Mouse (Mus musculus): ENCODE results near the gene Cables2. TPM values are rescaled to one million over a fixed set of nuclear protein-coding genes. Genes with fewer than 3 reads are reported as not detected.

Gene Cables2
- total RNA-seq, 1 experiment from 2014 or later: 53.5 TPM

- no peak for ATAC-seq (ENCODE audit: extremely low read depth, insufficient number of reproducible peaks, low FRiP score, poor library complexity, severe bottlenecking)
Measured at GRCm38 (mm10) chr2:180234353-180234752, 38.9 kb downstream of the Cables2 start.

GRCm38 (mm10) chr2:180233101-180233904, 40.0 kb downstream of the Cables2 start:
- ATAC-seq (ENCODE audit: extremely low read depth, insufficient number of reproducible peaks, low FRiP score, poor library complexity, severe bottlenecking): no peak

DNA sequence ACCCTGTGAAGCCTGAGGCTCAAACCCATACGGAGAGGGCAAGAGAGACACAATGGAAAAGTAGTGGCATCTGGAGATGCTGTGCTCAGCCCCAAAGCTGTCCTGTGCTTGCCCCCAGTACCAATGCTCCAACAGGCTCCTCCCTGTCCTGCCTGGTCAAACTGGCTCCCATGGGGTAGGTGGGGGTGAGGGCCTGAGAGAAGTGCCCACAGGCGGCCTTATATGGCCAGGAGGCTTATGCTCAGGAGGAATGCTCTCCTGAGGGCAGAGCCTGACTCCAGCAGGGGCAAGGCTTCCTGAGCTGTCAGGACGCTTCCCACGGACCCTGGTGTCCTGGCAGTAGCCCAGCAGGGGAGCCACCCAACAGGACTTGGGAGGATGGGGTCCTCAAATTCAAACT, 42.8 kb downstream of the Cables2 start:
- ATAC-seq (ENCODE audit: extremely low read depth, insufficient number of reproducible peaks, low FRiP score, poor library complexity, severe bottlenecking): no peak

- ATAC-seq (ENCODE audit: extremely low read depth, insufficient number of reproducible peaks, low FRiP score, poor library complexity, severe bottlenecking): no peak
Measured at GRCm38 (mm10) chr2:180229129-180229528, 44.2 kb downstream of the Cables2 start.

DNA sequence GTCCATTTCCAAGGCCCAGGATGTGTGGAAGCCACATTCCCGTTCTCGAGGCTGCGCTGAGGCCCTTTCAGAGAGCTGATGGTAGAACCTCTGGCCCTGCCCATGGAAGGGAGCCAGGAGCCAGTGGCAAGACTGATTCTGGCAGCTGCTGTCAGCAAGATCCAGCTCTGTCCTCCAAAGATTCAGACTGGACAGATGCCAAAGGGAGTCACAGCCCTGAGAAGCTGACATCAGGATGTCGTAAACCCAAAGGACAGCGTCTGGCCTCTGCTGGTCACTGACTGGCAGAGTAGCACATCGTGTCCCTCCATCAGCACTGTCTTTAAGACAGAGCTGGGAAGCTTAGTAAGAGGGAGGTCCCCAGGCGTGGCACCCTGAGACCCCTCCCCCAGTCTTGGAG, 44.7 kb downstream of the Cables2 start:
- no peak for ATAC-seq (ENCODE audit: extremely low read depth, insufficient number of reproducible peaks, low FRiP score, poor library complexity, severe bottlenecking)

GRCm38 (mm10) chr2:180228060-180228458, 45.2 kb downstream of the Cables2 start:
- ATAC-seq (ENCODE audit: extremely low read depth, insufficient number of reproducible peaks, low FRiP score, poor library complexity, severe bottlenecking): no peak

DNA sequence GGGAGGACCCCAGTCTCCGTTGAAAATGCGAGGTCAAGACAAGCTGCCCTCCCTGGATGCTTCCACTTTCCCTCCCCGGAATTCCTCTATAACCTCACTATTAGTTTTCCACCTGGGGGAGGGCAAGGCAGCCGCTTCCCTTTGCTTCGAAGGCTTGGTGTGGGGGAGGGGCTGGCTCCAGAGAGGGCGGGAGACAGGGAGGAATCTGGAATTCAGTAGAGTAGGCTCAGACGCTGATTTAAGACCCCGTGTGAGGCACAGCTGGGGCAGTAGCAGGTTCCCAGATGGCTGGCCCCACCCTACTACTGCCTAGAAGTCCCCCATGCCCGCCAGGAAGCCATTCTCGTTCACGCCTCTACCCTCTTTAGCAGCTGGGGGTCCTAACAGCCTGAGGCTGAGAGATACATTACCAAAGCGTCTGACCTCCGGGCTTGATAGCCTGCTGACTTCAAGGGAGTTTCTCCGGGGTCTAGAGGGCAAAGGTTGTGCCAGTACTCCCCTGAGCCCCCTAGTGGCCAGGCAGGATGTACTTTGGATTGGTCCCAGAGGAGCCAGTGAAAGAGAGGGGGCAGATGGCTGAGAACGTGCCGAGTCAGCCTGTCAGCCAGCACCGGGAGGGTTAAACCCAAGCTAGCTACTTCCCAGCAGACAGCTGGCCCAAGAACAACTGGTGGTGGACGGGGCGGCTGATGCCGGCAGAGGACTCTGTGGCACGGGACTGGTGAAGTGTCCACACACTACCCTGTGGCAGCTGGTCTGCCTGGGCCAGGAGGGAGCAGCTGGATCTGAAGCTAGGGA, 45.8 kb downstream of the Cables2 start:
- ATAC-seq (ENCODE audit: extremely low read depth, insufficient number of reproducible peaks, low FRiP score, poor library complexity, severe bottlenecking): no peak

DNA sequence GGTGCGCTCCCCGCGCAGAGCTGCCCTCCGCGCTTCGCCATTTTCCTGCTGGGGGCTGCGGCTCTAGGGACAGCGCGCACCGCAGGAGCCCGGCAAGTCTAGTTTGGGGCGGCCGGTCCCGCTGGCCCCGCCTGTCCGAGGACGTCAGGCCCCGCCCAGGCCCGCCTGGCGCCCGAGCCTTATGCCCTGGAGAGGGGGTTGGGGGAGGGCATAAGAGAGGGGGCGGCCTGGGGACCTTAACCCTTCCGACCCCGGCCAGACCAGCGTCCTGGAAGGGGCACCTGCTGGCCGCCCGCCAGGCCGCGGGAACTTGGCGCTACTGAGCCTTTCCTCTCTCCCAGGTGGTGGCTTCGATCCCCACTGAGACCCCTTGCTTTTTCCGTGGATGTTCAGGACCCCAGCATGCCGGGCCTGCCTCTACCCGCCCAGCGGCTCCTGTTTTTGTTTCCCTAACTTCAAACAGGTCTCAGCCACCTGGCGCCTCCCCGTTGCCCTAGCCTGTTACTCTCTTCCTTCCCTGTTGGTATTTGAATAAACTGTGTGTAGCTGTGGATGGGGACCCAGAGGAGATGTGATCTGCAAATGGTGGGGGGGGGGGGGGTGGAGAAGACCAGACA, 47.4 kb downstream of the Cables2 start, which contains the start of gene Lama5:
Gene Lama5, minus strand, starts transcription at position 98 of the 617 bp plus-strand sequence.
- ATAC-seq (ENCODE audit: extremely low read depth, insufficient number of reproducible peaks, low FRiP score, poor library complexity, severe bottlenecking): no peak

- ATAC-seq (ENCODE audit: extremely low read depth, insufficient number of reproducible peaks, low FRiP score, poor library complexity, severe bottlenecking): no peak
Measured at GRCm38 (mm10) chr2:180225044-180225761, 48.1 kb downstream of the Cables2 start.

- no peak for ATAC-seq (ENCODE audit: extremely low read depth, insufficient number of reproducible peaks, low FRiP score, poor library complexity, severe bottlenecking)
Measured at GRCm38 (mm10) chr2:180224647-180225043, 48.7 kb downstream of the Cables2 start.

DNA sequence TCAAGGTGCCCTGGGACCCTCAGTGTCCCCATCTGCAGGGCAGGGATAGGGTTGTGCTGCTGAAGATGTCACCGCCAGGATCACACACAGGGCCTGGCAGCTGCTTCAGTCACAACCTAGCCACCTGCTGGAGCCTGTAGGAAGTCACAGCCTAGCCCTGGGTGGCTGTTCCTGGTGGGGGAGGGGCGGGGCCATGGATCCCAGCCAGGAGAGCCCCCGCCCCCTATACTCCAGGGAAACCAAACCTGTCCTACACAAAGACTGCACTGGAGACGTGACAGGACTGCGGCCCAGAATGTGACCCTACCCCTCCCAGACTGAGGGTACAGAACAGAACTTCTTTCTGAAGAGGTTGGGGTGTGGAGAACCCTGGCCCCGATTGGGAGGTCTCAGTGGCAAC, 51.0 kb downstream of the Cables2 start:
- ATAC-seq (ENCODE audit: extremely low read depth, insufficient number of reproducible peaks, low FRiP score, poor library complexity, severe bottlenecking): no peak

DNA sequence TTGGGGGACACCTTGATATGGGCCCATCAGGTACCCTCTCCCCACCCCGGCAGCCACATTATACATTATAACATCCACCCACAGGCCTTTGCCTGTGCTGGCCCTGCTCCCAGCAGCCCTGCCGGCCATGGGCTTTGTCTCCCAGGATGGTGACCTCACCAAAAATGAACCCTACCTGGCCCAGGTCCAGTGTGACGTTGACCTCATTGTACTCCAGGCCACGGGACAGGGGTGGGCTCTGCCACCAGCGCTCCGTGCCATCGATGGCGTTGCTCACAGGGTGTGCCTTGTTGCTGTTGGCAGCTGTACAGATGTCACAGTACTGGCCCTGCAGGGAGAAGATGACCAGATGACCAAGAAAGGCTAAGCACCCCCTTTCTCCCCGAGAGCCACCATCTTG, 52.2 kb downstream of the Cables2 start:
- no peak for ATAC-seq (ENCODE audit: extremely low read depth, insufficient number of reproducible peaks, low FRiP score, poor library complexity, severe bottlenecking)

DNA sequence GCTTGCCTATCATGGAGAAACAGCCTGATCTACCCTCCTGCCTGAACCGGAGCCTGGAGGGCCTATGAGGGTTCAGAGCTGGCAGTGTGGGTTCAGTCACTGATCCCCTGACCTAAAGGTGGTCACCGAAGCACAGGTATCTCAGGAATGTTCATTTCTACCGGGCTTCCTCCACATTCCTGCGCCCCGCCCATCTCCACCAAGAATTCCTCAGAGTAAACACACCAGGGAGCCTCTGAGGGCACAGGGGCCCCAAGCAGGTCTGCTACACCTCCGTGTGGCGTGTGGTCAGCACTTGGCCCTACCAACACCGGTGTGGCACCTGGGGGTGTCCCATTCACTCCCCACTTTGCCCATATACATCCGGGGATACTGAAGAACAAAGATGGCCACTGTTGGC, 53.1 kb downstream of the Cables2 start:
- ATAC-seq (ENCODE audit: extremely low read depth, insufficient number of reproducible peaks, low FRiP score, poor library complexity, severe bottlenecking): no peak

- no peak for ATAC-seq (ENCODE audit: extremely low read depth, insufficient number of reproducible peaks, low FRiP score, poor library complexity, severe bottlenecking)
Measured at GRCm38 (mm10) chr2:180219145-180219943, 54.0 kb downstream of the Cables2 start.

- no peak for ATAC-seq (ENCODE audit: extremely low read depth, insufficient number of reproducible peaks, low FRiP score, poor library complexity, severe bottlenecking)
Measured at GRCm38 (mm10) chr2:180218677-180219076, 54.6 kb downstream of the Cables2 start.

DNA sequence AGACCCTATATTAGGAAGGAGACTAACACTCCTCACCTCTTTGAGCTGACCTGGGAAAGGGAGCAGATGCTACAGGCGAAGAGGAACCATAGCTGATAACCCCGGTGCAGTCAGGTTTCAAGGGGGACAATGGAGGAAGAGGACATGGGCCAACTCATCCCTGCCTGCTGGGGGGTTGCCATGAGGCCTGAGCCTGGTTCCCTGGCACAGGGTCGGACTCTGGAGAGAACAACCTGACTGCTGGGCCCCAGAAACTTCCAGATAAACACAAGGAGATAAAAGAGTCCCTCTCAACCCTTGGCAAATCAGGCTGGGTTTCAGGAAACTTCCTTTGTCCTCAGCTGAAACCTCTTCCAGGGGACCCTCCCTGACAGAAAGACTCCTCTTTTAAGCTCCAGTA, 55.1 kb downstream of the Cables2 start:
- ATAC-seq (ENCODE audit: extremely low read depth, insufficient number of reproducible peaks, low FRiP score, poor library complexity, severe bottlenecking): no peak

DNA sequence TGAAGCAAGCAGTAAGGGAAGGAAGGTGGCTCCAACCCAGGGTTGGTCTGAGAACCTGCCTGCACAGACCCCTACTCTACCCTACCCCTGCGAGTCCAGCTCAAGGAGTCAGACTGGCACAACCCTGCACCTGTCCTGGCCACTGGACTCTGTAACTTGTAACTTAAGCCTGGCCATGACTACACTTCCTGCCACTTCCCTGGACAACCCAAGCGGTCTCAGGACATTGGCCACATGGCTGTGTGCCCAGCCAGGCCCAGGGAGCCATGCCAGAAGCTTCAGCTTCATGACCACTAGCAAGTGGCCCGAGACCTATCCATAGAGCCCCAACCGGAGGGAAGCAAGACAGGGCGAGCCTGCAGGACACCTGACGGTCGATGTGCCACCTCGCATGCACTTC, 55.7 kb downstream of the Cables2 start:
- ATAC-seq (ENCODE audit: extremely low read depth, insufficient number of reproducible peaks, low FRiP score, poor library complexity, severe bottlenecking): no peak

DNA sequence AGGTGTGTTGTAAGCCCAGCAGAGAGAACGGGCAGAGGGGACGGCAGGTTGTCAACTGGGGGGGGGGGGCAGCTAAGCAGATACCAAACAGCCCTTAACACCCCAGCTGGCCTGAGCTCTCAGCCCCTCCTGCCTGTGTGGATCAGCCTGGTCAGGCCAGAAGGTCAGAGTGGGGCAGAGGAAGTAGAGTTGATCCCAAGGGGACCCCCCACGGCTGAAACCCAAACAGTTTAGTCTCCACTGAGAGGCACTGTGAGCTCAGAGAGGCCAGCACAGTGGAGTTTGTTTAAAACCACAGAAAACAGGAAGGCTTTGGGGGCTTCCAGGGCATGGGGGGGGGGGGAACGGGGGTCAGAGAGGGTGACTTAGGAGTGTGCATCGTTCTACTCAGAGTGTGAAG, 56.4 kb downstream of the Cables2 start:
- no peak for ATAC-seq (ENCODE audit: extremely low read depth, insufficient number of reproducible peaks, low FRiP score, poor library complexity, severe bottlenecking)

Data from neutrophil, adult 5-6 weeks (primary cell).